Mouse (Mus musculus) liver, adult 2 months (tissue): ENCODE results near the gene Rab11fip3.

Experiments used
- CTCF ChIP-seq: fragments of 200-500 bp; IDR thresholded peaks from 2 replicates; pipeline ENCODE4 v1.5.1; 2011; ENCODE audit warnings: low read depth, low read length, control low read depth
- POLR2A ChIP-seq: fragments of 200-500 bp; IDR thresholded peaks from 2 replicates; pipeline ENCODE4 v1.6.1; 2011; ENCODE audit warnings: low read length, control low read depth; ENCODE audit not compliant: insufficient read depth; ENCODE audit errors: extremely low read depth

DNA sequence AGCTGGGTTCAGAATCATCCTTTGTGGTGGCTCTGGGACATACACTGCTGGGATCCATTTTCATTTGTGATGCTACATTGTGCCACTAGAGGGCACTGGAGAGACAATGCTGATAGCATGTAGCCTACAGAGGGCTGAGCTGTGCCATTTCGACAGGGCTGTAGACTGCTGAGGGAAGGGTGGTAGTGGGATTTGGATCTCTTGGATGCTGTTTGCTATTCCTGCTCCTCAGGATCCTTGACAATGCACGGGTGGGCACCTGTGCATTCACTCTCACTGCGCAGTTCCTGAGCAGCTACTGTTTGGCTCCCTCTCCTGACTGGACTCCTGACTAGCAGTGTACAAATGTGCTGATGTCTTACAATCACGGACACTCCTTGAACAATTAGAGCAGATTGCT lies 59.8 kb downstream of the Rab11fip3 start:
- TF ChIP-seq CTCF (peak; percentile 70), POLR2A (no peak)
